Mouse (Mus musculus): ENCODE data around the gene Tmem161a. TPM values are rescaled to one million over a fixed set of nuclear protein-coding genes. Genes with fewer than 3 reads are reported as not detected.
A peak's percentile ranks its signal among the peaks of the same experiment; 100 is the strongest.

Gene Tmem161a
- polyA plus RNA-seq, 1 experiment from 2014 or later: 45.0 TPM

- under 1% methylated on average over 37 of the region's 37 CpGs for WGBS
- ATAC-seq (peak; percentile 90), DNase-seq (ENCODE audit: low spot score) (peak; percentile 93)
- H3K27me3 ChIP-seq (replicated peaks; ENCODE audit: insufficient read depth, low read length): no peaks in the 10 kb centered on the region
- peak within 1 kb of the TSS; percentile 79 for H3K4me3 ChIP-seq (ENCODE audit: low read depth, low read length)
- H3K9ac ChIP-seq (replicated peaks; ENCODE audit: low read depth): peak within 1 kb of the TSS; percentile 66
- H3K9me3 ChIP-seq (ENCODE audit: low read length): no peaks in the 10 kb centered on the region
- H3K36me3 ChIP-seq (ENCODE audit: insufficient read depth, low read length): peaks cover 4% of the 10 kb centered on the region; the same call in 1 of the 2 replicates
- H3K4me2 ChIP-seq (replicated peaks; ENCODE audit: low read depth, low read length): peak within 1 kb of the TSS; percentile 84
- TF ChIP-seq EP300 (IDR thresholded peaks at IDR 0.05) (no peak), CTCF (IDR thresholded peaks at IDR 0.05) (no peak; the same call in 1 of the 2 replicates)
- H3K4me1 ChIP-seq (ENCODE audit: insufficient read depth, low read depth, low read length): no peaks in the 10 kb centered on the region
- peak within 1 kb of the TSS; percentile 38; the same call in 1 of the 2 replicates for H3K27ac ChIP-seq (ENCODE audit: low read length)
These were observed 40.8 kb upstream of the Tmem161a start, which contains the start of gene Nr2c2ap for GRCm38 (mm10) chr8:70131166-70131883. Gene Nr2c2ap, plus strand, starts transcription at chr8:70131333.

- Histone ChIP-seq H3K27me3 (replicated peaks; ENCODE audit: insufficient read depth, low read length) (no peaks in the 10 kb centered on the region), H3K9me3 (ENCODE audit: low read length) (no peaks in the 10 kb centered on the region), H3K4me2 (replicated peaks; ENCODE audit: low read depth, low read length) (no peak overlapping the region), H3K9ac (replicated peaks; ENCODE audit: low read depth) (no peak overlapping the region), H3K36me3 (ENCODE audit: insufficient read depth, low read length) (peaks cover 4% of the 10 kb centered on the region; the same call in 1 of the 2 replicates), H3K4me3 (ENCODE audit: low read depth, low read length) (no peak overlapping the region), H3K4me1 (ENCODE audit: insufficient read depth, low read depth, low read length) (peaks cover 6% of the 10 kb centered on the region; the same call in 1 of the 2 replicates), H3K27ac (ENCODE audit: low read length) (no peak overlapping the region)
- DNase-seq (ENCODE audit: low spot score) (no peak), ATAC-seq (no peak)
- no peak for TF ChIP-seq CTCF (IDR thresholded peaks at IDR 0.05)
- TF ChIP-seq EP300 (IDR thresholded peaks at IDR 0.05): no peak
- 86% methylated on average over 5 of the region's 5 CpGs for WGBS
These were observed 38.1 kb upstream of the Tmem161a start for GRCm38 (mm10) chr8:70134086-70134485.

GRCm38 (mm10) chr8:70134931-70135330 lies 37.2 kb upstream of the Tmem161a start:
- Histone ChIP-seq H3K4me2 (replicated peaks; ENCODE audit: low read depth, low read length) (no peak overlapping the region), H3K4me3 (ENCODE audit: low read depth, low read length) (no peak overlapping the region), H3K36me3 (ENCODE audit: insufficient read depth, low read length) (peaks cover 4% of the 10 kb centered on the region; the same call in 1 of the 2 replicates), H3K9me3 (ENCODE audit: low read length) (no peaks in the 10 kb centered on the region), H3K9ac (replicated peaks; ENCODE audit: low read depth) (no peak overlapping the region), H3K4me1 (ENCODE audit: insufficient read depth, low read depth, low read length) (peaks cover 6% of the 10 kb centered on the region; the same call in 1 of the 2 replicates), H3K27me3 (replicated peaks; ENCODE audit: insufficient read depth, low read length) (no peaks in the 10 kb centered on the region), H3K27ac (ENCODE audit: low read length) (no peak overlapping the region)
- ATAC-seq (no peak), DNase-seq (ENCODE audit: low spot score) (no peak)
- 92% methylated on average over 9 of the region's 9 CpGs for WGBS
- TF ChIP-seq CTCF (IDR thresholded peaks at IDR 0.05): no peak
- no peak for TF ChIP-seq EP300 (IDR thresholded peaks at IDR 0.05)

- Histone ChIP-seq H3K4me3 (ENCODE audit: low read depth, low read length) (no peak overlapping the region), H3K36me3 (ENCODE audit: insufficient read depth, low read length) (peaks cover 4% of the 10 kb centered on the region; the same call in 1 of the 2 replicates), H3K27ac (ENCODE audit: low read length) (no peak overlapping the region), H3K4me2 (replicated peaks; ENCODE audit: low read depth, low read length) (no peak overlapping the region), H3K27me3 (replicated peaks; ENCODE audit: insufficient read depth, low read length) (no peaks in the 10 kb centered on the region), H3K9me3 (ENCODE audit: low read length) (no peaks in the 10 kb centered on the region), H3K4me1 (ENCODE audit: insufficient read depth, low read depth, low read length) (peaks cover 14% of the 10 kb centered on the region; the same call in 1 of the 2 replicates), H3K9ac (replicated peaks; ENCODE audit: low read depth) (no peak overlapping the region)
- no peak for ATAC-seq
- no peak for TF ChIP-seq EP300 (IDR thresholded peaks at IDR 0.05)
- TF ChIP-seq CTCF (IDR thresholded peaks at IDR 0.05): no peak
- DNase-seq (ENCODE audit: low spot score): no peak
- 87% methylated on average over 4 of the region's 4 CpGs for WGBS
These were observed 35.6 kb upstream of the Tmem161a start for GRCm38 (mm10) chr8:70136591-70136990.

GRCm38 (mm10) chr8:70137890-70138289 lies 34.3 kb upstream of the Tmem161a start:
- H3K4me1 ChIP-seq (ENCODE audit: insufficient read depth, low read depth, low read length): peaks cover 14% of the 10 kb centered on the region; the same call in 1 of the 2 replicates
- H3K36me3 ChIP-seq (ENCODE audit: insufficient read depth, low read length): peaks cover 4% of the 10 kb centered on the region; the same call in 1 of the 2 replicates
- H3K9me3 ChIP-seq (ENCODE audit: low read length): no peaks in the 10 kb centered on the region
- WGBS: 71% methylated on average over 4 of the region's 4 CpGs
- H3K27me3 ChIP-seq (replicated peaks; ENCODE audit: insufficient read depth, low read length): no peaks in the 10 kb centered on the region
- no peak overlapping the region for H3K27ac ChIP-seq (ENCODE audit: low read length)
- no peak for DNase-seq (ENCODE audit: low spot score)
- TF ChIP-seq EP300 (IDR thresholded peaks at IDR 0.05) (no peak), CTCF (IDR thresholded peaks at IDR 0.05) (no peak)
- H3K9ac ChIP-seq (replicated peaks; ENCODE audit: low read depth): no peak overlapping the region
- peak overlapping the region; percentile 63; the same call in 1 of the 2 replicates for H3K4me2 ChIP-seq (replicated peaks; ENCODE audit: low read depth, low read length)
- ATAC-seq: no peak
- peak overlapping the region; percentile 45; the same call in 1 of the 2 replicates for H3K4me3 ChIP-seq (ENCODE audit: low read depth, low read length)

DNA sequence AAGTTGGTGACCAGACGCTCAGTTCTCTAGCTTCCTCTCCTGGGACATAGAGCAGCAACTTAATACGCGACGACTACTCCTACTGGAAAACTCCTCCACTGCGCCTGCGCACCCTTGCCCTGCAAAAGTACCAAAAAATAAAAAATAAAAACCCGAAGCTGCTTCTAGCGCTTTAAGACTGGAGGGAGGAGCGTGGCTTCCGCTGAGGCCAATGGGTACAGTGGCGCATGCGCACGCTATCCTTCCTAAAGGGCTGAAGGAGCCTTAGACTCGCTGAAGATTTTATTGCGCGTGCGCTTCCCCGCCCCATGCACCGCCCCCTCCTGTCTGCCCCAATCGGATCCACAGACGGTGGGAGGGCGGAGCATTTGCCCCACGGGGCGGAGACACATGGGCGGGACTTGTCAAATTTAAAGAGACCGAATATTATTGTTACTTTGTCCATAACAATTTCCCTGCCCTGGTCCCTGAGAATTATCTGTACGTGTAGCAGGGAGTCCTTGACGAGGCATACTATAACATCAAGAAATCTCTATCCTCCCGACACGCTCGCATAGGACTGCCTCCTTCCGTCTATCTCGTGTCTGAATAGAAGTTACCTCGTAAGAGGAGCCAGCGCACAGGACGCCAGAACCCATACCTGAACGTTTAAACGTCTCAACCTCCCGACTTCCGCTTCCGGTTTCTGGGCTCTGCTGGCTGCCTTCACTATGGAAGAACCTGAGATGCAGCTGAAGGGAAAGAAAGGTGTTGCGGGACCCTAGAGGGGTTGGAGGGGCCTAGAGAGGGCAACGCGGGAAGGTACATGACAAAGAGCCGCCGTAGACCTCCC lies 32.9 kb upstream of the Tmem161a start, which contains the start of the genes Rfxank, Borcs8 and Mef2b:
Gene Rfxank, minus strand, starts transcription at position 129 of the 832 bp plus-strand sequence.
Gene Borcs8, plus strand, starts transcription at position 474 of the 832 bp plus-strand sequence.
Gene Mef2b, plus strand, starts transcription at position 686 of the 832 bp plus-strand sequence.
- H3K27ac ChIP-seq (ENCODE audit: low read length): peak within 1 kb of the TSS; percentile 89
- peak within 1 kb of the TSS; percentile 64 for H3K4me2 ChIP-seq (replicated peaks; ENCODE audit: low read depth, low read length)
- no peak for TF ChIP-seq EP300 (IDR thresholded peaks at IDR 0.05)
- no peak for TF ChIP-seq CTCF (IDR thresholded peaks at IDR 0.05)
- WGBS: under 1% methylated on average over 46 of the region's 46 CpGs
- no peaks in the 10 kb centered on the region for H3K9me3 ChIP-seq (ENCODE audit: low read length)
- H3K4me3 ChIP-seq (ENCODE audit: low read depth, low read length): peak within 1 kb of the TSS; percentile 67
- H3K4me1 ChIP-seq (ENCODE audit: insufficient read depth, low read depth, low read length): peaks cover 14% of the 10 kb centered on the region; the same call in 1 of the 2 replicates
- DNase-seq (ENCODE audit: low spot score) (peak; percentile 100), ATAC-seq (peak; percentile 99)
- peak within 1 kb of the TSS; percentile 65 for H3K9ac ChIP-seq (replicated peaks; ENCODE audit: low read depth)
- no peaks in the 10 kb centered on the region for H3K27me3 ChIP-seq (replicated peaks; ENCODE audit: insufficient read depth, low read length)
- H3K36me3 ChIP-seq (ENCODE audit: insufficient read depth, low read length): peaks cover 4% of the 10 kb centered on the region; the same call in 1 of the 2 replicates

All from lung, postnatal 0 days (tissue).